ENCODE assay signal across 19 mouse cellular contexts in the genomic region with DNA sequence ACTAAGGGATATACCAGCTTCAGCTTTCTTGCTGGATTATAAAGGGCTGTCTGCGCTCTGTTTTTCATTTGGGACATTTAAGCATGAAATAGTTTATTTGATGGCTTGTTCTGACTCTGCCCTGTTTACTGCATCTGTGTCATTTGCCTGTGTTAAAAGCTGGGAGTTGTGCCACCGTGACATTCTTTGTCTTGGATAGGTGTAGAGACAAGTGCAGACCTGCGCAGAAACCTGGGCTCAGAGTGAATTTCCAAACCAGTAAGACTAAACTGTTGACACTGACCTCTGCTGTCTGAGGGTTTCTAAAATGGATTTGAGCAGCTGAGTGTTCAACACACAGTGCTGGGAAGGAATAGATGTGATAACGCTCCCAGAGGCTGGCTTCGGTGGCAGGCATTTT. TPM values are rescaled to one million over a fixed set of nuclear protein-coding genes. Genes with fewer than 3 reads are reported as not detected.
DNase-seq lines count a peak whose midpoint lies in the region; ATAC-seq lines count a peak whose summit lies in the region.
"Had no signal": no experiment of that assay in that cellular context is flagged by ENCODE, and none has a peak within 500 bp of the region (broad histone marks: within the 10 kb centered on the region; RNA-seq: fewer than 3 reads in every experiment).

No protein-coding gene starts in this region.

- H3K4me3 ChIP-seq in limb, embryonic 12.5 days (replicated peaks), result no peak overlapping the region
- H3K4me3 ChIP-seq in limb, embryonic 10.5 days, result no peak overlapping the region
- H3K4me3 ChIP-seq in liver, embryonic 16.5 days (ENCODE audit: low read depth, low read length), result no peak overlapping the region
- H3K4me3 ChIP-seq: embryonic facial prominence, embryonic 12.5 days; forebrain, embryonic 13.5 days; heart, adult 2 months; heart, embryonic 15.5 days; hindbrain, embryonic 13.5 days had no signal

- H3K9me3 ChIP-seq in limb, embryonic 12.5 days, result no peaks in the 10 kb centered on the region
- no peaks in the 10 kb centered on the region for H3K9me3 ChIP-seq in limb, embryonic 10.5 days (replicated peaks)
- no peaks in the 10 kb centered on the region for H3K9me3 ChIP-seq in liver, embryonic 16.5 days (replicated peaks; ENCODE audit: control insufficient read depth, low read length)
- H3K9me3 ChIP-seq: embryonic facial prominence, embryonic 12.5 days; forebrain, embryonic 13.5 days; G1E; heart, embryonic 15.5 days; hindbrain, embryonic 13.5 days had no signal

- peaks cover 88% of the 10 kb centered on the region for H3K36me3 ChIP-seq in limb, embryonic 12.5 days
- peaks cover 91% of the 10 kb centered on the region for H3K36me3 ChIP-seq in limb, embryonic 10.5 days
- peaks cover 30% of the 10 kb centered on the region for H3K36me3 ChIP-seq in liver, embryonic 16.5 days (ENCODE audit: control insufficient read depth, insufficient read depth)

- DNase-seq in limb, embryonic 10.5 days (ENCODE audit: low spot score), result no peak
- DNase-seq in urinary bladder, postnatal 14 days (ENCODE audit: low spot score), result peak; percentile 50
- no peak for DNase-seq in urinary bladder, adult 2 months (ENCODE audit: low spot score)
- DNase-seq: adrenal gland, adult 8-10 months; adrenal gland, postnatal 36 days; embryo, embryonic 11 days; forebrain, postnatal 0 days; heart, adult 2 months; heart, postnatal 14 days had no signal

- no peak for ATAC-seq in limb, embryonic 12.5 days (ENCODE audit: insufficient number of reproducible peaks, insufficient read depth, low FRiP score, low TSS enrichment, low read depth)
- ATAC-seq in liver, embryonic 16.5 days (ENCODE audit: low read depth), result no peak
- ATAC-seq in frontal cortex, adult (ENCODE audit: low TSS enrichment), result no peak
- ATAC-seq: forebrain, embryonic 13.5 days; forebrain, postnatal 0 days; hindbrain, postnatal 0 days had no signal

- H3K9ac ChIP-seq in limb, embryonic 12.5 days (replicated peaks), result no peak overlapping the region
- H3K9ac ChIP-seq in liver, embryonic 16.5 days (ENCODE audit: low read depth, low read length), result no peak overlapping the region; the same call in 1 of the 2 replicates
- H3K9ac ChIP-seq: embryonic facial prominence, embryonic 12.5 days; forebrain, embryonic 13.5 days; forebrain, postnatal 0 days; heart, embryonic 15.5 days; hindbrain, embryonic 13.5 days had no signal

- H3K27ac ChIP-seq in limb, embryonic 12.5 days, result peak overlapping the region; percentile 45; the same call in 1 of the 2 replicates
- H3K27ac ChIP-seq in limb, embryonic 10.5 days, result no peak overlapping the region
- H3K27ac ChIP-seq in liver, embryonic 16.5 days (ENCODE audit: low read length), result peak overlapping the region; percentile 93
- H3K27ac ChIP-seq: embryonic facial prominence, embryonic 12.5 days; forebrain, embryonic 13.5 days; heart, adult 2 months; heart, embryonic 15.5 days; hindbrain, embryonic 13.5 days; hindbrain, postnatal 0 days had no signal

- H3K27me3 ChIP-seq in limb, embryonic 12.5 days, result no peaks in the 10 kb centered on the region
- H3K27me3 ChIP-seq in limb, embryonic 10.5 days (ENCODE audit: low read depth, poor library complexity, severe bottlenecking), result no peaks in the 10 kb centered on the region
- no peaks in the 10 kb centered on the region for H3K27me3 ChIP-seq in liver, embryonic 16.5 days (ENCODE audit: control insufficient read depth, insufficient read depth, low read depth, low read length)
- H3K27me3 ChIP-seq: embryonic facial prominence, embryonic 12.5 days; forebrain, embryonic 13.5 days; heart, embryonic 15.5 days; hindbrain, embryonic 13.5 days had no signal

- peaks cover 12% of the 10 kb centered on the region for H3K4me1 ChIP-seq in limb, embryonic 12.5 days (replicated peaks)
- no peaks in the 10 kb centered on the region for H3K4me1 ChIP-seq in limb, embryonic 10.5 days
- peaks cover 29% of the 10 kb centered on the region for H3K4me1 ChIP-seq in liver, embryonic 16.5 days (ENCODE audit: control insufficient read depth, low read depth, low read length)
- H3K4me1 ChIP-seq: embryonic facial prominence, embryonic 12.5 days; forebrain, embryonic 13.5 days; hindbrain, embryonic 13.5 days had no signal

- WGBS in limb, embryonic 12.5 days, result 81% methylated on average over 5 of the region's 5 CpGs
- 91% methylated on average over 5 of the region's 5 CpGs for WGBS in limb, embryonic 10.5 days
- WGBS in liver, embryonic 16.5 days (ENCODE audit: insufficient replicate concordance), result 88% methylated on average over 5 of the region's 5 CpGs

- H3K4me2 ChIP-seq in limb, embryonic 12.5 days, result no peak overlapping the region
- no peak overlapping the region for H3K4me2 ChIP-seq in liver, embryonic 16.5 days (ENCODE audit: low read depth, low read length)
- H3K4me2 ChIP-seq: embryonic facial prominence, embryonic 12.5 days; forebrain, embryonic 13.5 days; heart, embryonic 11.5 days; heart, embryonic 15.5 days; hindbrain, embryonic 13.5 days had no signal

RNA-seq across cellular contexts. Expression of gene Elk4, which starts 20.6 kb away (rescaled TPM):
- 18.1 and 19.6 TPM in 2 replicates for polyA plus RNA-seq in limb, embryonic 12.5 days (2016; fragmentation: Nextera tagmentation; extraction: Ambion mirVana)
- 10.6 and 15.2 TPM in 2 replicates for polyA plus RNA-seq in limb, embryonic 10.5 days (2016; fragmentation: Nextera tagmentation; extraction: Ambion mirVana)
- 35.7 and 51.0 TPM in 2 replicates for polyA plus RNA-seq in urinary bladder, adult 2 months (2012; rRNA removed)
- 8.6 and 10.0 TPM in 2 replicates for polyA plus RNA-seq in liver, embryonic 16.5 days (2015; fragmentation: Nextera tagmentation; extraction: Ambion mirVana)

RNA-seq across cellular contexts. Expression of gene Mfsd4a, which starts 39.9 kb away (rescaled TPM):
- 13.1 and 17.2 TPM in 2 replicates for polyA plus RNA-seq in limb, embryonic 12.5 days (2016; fragmentation: Nextera tagmentation; extraction: Ambion mirVana)
- polyA plus RNA-seq in limb, embryonic 10.5 days (2016; fragmentation: Nextera tagmentation; extraction: Ambion mirVana), result 9.5 and 13.4 TPM in 2 replicates
- polyA plus RNA-seq in urinary bladder, adult 2 months (2012; rRNA removed), result 35.2 and 43.2 TPM in 2 replicates
- polyA plus RNA-seq in liver, embryonic 16.5 days (2015; fragmentation: Nextera tagmentation; extraction: Ambion mirVana), result 5.3 and 6.3 TPM in 2 replicates
- polyA plus RNA-seq: G1E had no signal
